Mouse (Mus musculus) neural tube, embryonic 11.5 days (tissue): ENCODE results near the gene Psmd12. TPM values are rescaled to one million over a fixed set of nuclear protein-coding genes. Genes with fewer than 3 reads are reported as not detected.

Experiments
- ATAC-seq: fragments of 200-750 bp; cut with Nextera tagmentation; 2 replicates; pipeline ENCODE4 v1.8.0; 2017; ENCODE audit warnings: moderate number of reproducible peaks, mild to moderate bottlenecking, moderate TSS enrichment, moderate library complexity; ENCODE audit not compliant: insufficient read depth, low FRiP score, low TSS enrichment
- DNase-seq: peaks from one replicate; pipeline ENCODE4 v3.0.0-alpha.2; 2015; ENCODE audit warnings: low spot score
- H3K27ac ChIP-seq: fragments of 300-500 bp; sonication (generic); 2 replicates; pipeline ENCODE4 v1.5.1; 2014; ENCODE audit warnings: low read depth, mild to moderate bottlenecking, low read length
- H3K27me3 ChIP-seq: fragments of 300-500 bp; sonication (generic); 2 replicates; pipeline ENCODE4 v1.6.1; 2014; ENCODE audit warnings: mild to moderate bottlenecking, low read length, mixed read lengths; ENCODE audit not compliant: control insufficient read depth, insufficient read depth
- H3K36me3 ChIP-seq: fragments of 300-500 bp; sonication (generic); 2 replicates; pipeline ENCODE4 v1.6.1; 2014; ENCODE audit warnings: mild to moderate bottlenecking, low read length, moderate library complexity, mixed read lengths; ENCODE audit not compliant: control insufficient read depth, insufficient read depth
- H3K4me1 ChIP-seq: fragments of 300-500 bp; sonication (generic); 2 replicates; pipeline ENCODE4 v1.6.1; 2014; ENCODE audit warnings: low read length, mixed read lengths; ENCODE audit not compliant: control insufficient read depth, insufficient read depth
- H3K4me2 ChIP-seq: fragments of 300-500 bp; sonication (generic); 2 replicates; pipeline ENCODE4 v1.6.1; 2014; ENCODE audit warnings: low read depth, mild to moderate bottlenecking, moderate library complexity
- H3K4me3 ChIP-seq: fragments of 300-500 bp; sonication (generic); 2 replicates; pipeline ENCODE4 v1.5.1; 2014; ENCODE audit warnings: low read depth, low read length
- H3K9ac ChIP-seq: fragments of 300-500 bp; sonication (generic); 2 replicates; pipeline ENCODE4 v1.6.1; 2014; ENCODE audit warnings: mild to moderate bottlenecking, low read length
- H3K9me3 ChIP-seq: fragments of 300-500 bp; sonication (generic); 2 replicates; pipeline ENCODE4 v1.6.1; 2016; ENCODE audit warnings: low read length; ENCODE audit not compliant: control insufficient read depth
- WGBS: fragments of 180-500 bp; shearing (Covaris S2); extraction: QIAGEN DNeasy Blood & Tissue Kit; methylation state at CpG from one replicate; pipeline ENCODE4 v1.1.7; 2014; 5-methylcytosine and 5-hydroxymethylcytosine counted together
- polyA plus RNA-seq: library from polyadenylated mRNA; unstranded; fragments of >200 nt; fragmentation: Nextera tagmentation; extraction: Ambion mirVana; gene quantifications from 2 replicates; pipeline ENCODE4 v1.2.1, GENCODE M21; 2014

The Psmd12 gene
- polyA plus RNA-seq, 1 experiment from 2014 or later: 228 TPM

DNA sequence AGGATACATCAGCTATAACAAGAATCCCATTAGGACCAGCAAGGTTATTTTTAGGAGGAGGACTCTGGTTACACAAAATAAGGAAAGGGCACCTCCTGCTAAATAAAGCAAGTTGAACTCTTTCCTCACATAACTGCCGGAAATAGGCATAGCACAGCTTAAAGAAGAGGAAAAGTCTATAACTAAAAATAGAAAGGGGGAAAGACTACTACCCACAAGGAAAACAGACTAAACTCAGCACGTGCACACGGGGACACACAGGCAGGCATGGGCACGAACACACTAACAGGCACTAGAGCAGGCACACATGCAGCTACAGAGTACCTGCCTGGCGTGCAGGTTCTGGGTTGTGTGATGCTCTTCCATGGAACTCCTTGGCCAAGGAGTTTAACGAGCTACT is 32.6 kb upstream of the Psmd12 start:
- 87% methylated on average over 6 of the region's 6 CpGs for WGBS

DNA sequence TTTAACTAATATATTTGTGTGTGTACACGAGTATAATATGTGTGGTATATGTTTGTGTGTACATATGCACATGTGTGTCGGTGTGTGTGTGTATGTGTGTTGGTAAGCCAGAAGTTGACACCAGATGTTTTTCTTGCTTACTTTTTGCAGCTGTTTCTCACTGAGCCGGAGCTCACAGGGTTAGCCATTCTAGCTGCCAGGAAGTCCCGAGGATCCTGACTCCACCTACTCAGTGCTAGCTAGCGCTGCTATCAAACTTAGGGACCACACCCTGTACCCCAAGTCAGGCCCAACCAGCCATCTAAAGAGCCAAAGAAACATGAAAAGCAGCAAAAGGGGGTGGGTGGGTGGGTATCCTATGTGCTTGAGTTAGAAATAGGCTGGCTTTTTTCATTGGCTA is 31.9 kb upstream of the Psmd12 start:
- no peaks in the 10 kb centered on the region for H3K27me3 ChIP-seq
- H3K9me3 ChIP-seq: no peaks in the 10 kb centered on the region
- H3K36me3 ChIP-seq: no peaks in the 10 kb centered on the region
- H3K4me1 ChIP-seq: no peaks in the 10 kb centered on the region
- H3K4me2 ChIP-seq: no peak overlapping the region
- ATAC-seq (no peak), DNase-seq (no peak)
- H3K9ac ChIP-seq: no peak overlapping the region
- H3K4me3 ChIP-seq: no peak overlapping the region
- 81% methylated on average over 5 of the region's 5 CpGs for WGBS
- H3K27ac ChIP-seq: no peak overlapping the region

More for the DNA sequence above, 32.6 kb upstream of the Psmd12 start:
- DNase-seq (no peak), ATAC-seq (no peak)
- Histone ChIP-seq H3K9ac (no peak overlapping the region), H3K4me1 (no peaks in the 10 kb centered on the region), H3K36me3 (no peaks in the 10 kb centered on the region), H3K4me3 (no peak overlapping the region), H3K27ac (no peak overlapping the region), H3K9me3 (no peaks in the 10 kb centered on the region), H3K4me2 (no peak overlapping the region), H3K27me3 (no peaks in the 10 kb centered on the region)

DNA sequence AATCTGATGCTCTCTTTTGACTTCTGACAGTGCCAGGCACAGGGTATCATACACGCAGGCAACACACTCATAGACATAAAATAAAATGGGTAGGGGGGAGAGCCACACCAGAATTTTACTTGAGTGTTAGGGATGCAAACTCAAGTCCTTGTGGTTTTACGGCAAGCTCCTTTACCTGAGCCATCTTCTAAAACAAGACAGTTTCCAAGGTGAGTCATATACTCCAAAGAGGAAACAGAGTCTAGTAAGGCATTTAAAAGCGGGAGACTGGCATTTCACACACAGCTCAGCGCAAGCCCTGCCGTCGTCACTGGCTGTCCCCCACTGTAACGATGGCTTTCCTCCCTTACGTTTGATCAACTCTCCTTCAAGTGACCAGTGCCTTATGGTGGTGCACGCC is 31.4 kb upstream of the Psmd12 start:
- Histone ChIP-seq H3K27me3 (no peaks in the 10 kb centered on the region), H3K4me2 (no peak overlapping the region), H3K4me3 (no peak overlapping the region), H3K36me3 (no peaks in the 10 kb centered on the region), H3K27ac (no peak overlapping the region), H3K4me1 (no peaks in the 10 kb centered on the region), H3K9ac (no peak overlapping the region), H3K9me3 (no peaks in the 10 kb centered on the region)
- DNase-seq (no peak), ATAC-seq (no peak)
- WGBS: 85% methylated on average over 9 of the region's 9 CpGs

DNA sequence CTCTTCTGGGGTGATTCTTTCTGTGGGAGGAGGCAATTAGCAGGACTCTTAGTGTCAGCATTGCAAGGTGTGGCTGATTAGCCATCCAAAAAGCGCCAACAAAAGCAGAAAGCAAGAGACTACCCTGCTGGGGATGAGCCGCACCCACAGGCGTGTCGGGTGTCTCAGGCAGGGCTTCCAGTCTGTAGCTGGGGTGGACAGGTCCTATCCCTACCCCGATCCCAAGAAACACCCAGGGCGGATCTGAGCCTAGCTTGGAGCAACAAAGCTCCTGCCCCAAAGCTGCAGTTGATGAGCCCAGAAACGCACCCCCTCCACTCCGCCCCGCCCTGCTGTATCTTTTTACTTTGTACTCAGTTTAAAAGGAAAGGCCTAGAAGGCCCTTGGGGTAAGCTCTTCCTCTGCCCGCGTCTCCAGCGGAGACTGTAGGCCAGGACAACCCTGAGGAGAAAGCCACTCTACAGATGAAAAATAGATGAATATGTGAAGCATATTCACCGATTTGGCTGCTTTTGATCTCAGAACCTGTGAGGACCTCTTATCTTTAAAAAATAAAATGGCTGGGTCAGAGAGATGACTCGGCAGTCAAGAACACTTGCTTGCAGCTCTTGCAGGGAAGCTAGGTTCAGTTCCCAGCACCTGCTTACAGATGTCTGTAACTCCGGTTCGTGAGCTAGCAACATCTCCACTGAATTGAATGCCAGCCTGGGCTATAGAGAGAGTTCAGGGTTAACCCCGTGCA is 29.9 kb upstream of the Psmd12 start:
- WGBS: 71% methylated on average over 17 of the region's 17 CpGs

DNA sequence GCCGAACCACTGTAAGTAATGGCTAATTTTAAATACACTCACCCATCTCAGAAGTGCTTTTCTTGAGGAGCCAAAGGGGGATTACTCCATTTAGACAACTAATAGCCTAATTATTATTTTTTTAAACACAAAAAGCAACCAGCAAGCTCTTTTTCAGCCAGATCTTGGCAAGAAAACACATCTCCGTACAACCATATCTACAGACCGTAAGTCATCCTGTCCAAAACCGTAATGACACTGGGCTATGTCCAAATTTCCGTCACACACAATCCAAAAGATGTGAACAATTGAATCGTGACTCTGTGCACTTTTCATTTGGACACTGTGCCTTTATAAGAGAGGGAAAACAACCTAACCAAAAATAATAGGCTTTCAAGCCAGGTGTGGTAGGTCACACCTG is 29.2 kb upstream of the Psmd12 start:
- Histone ChIP-seq H3K4me3 (no peak overlapping the region), H3K9me3 (no peaks in the 10 kb centered on the region), H3K36me3 (no peaks in the 10 kb centered on the region), H3K9ac (no peak overlapping the region), H3K4me1 (no peaks in the 10 kb centered on the region), H3K27me3 (no peaks in the 10 kb centered on the region), H3K4me2 (no peak overlapping the region), H3K27ac (no peak overlapping the region)
- WGBS: 90% methylated on average over 6 of the region's 6 CpGs
- DNase-seq (no peak), ATAC-seq (no peak)

More for the DNA sequence above, 29.9 kb upstream of the Psmd12 start:
- Histone ChIP-seq H3K27ac (no peak overlapping the region), H3K4me1 (no peaks in the 10 kb centered on the region), H3K36me3 (no peaks in the 10 kb centered on the region), H3K4me3 (no peak overlapping the region), H3K9ac (no peak overlapping the region), H3K27me3 (no peaks in the 10 kb centered on the region), H3K4me2 (no peak overlapping the region), H3K9me3 (no peaks in the 10 kb centered on the region)
- DNase-seq (no peak), ATAC-seq (no peak)

DNA sequence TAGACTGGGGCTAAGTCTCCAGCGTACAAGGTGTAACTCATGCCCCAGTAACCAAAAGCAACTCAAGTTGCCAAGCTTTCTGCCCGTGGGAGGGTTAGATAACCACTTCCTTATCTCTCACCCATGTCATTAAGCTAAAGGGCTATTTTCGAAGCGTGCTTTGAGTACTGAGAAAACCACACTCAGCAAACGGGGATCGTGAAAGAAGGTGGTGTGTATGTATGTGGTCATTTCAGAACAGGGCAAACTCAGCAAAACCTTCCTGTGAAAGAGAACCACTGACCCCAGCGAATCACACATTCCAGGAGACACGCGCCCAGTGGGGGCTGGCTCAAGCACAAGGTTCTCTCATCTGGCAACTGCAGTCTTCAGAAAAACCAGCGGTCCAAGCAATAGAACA is 28.2 kb upstream of the Psmd12 start:
- no peak overlapping the region for H3K4me2 ChIP-seq
- H3K9me3 ChIP-seq: no peaks in the 10 kb centered on the region
- no peaks in the 10 kb centered on the region for H3K36me3 ChIP-seq
- no peaks in the 10 kb centered on the region for H3K4me1 ChIP-seq
- WGBS: 88% methylated on average over 10 of the region's 10 CpGs
- H3K27ac ChIP-seq: no peak overlapping the region
- no peaks in the 10 kb centered on the region for H3K27me3 ChIP-seq
- DNase-seq (no peak), ATAC-seq (no peak)
- no peak overlapping the region for H3K9ac ChIP-seq
- no peak overlapping the region for H3K4me3 ChIP-seq

DNA sequence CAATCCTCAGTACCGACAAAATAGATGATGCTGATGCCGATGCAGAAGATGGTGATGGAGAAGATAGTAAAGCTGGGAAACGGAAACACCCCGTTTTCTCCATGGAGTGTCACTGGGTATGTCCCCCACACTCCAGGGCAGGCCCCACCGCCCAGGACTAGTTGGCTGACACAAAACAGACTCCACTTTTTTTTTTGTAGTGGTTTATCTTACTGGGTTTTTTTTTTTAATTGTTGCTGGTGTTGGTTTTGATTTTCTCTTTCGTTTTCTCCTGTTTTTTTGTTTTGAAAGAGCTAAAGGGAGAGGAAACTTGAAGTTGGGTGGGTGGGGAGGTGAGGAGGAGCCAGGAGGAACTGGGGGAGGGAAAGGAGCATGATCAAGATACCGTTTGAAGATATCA is 27.2 kb upstream of the Psmd12 start:
- no peak for ATAC-seq
- Histone ChIP-seq H3K27ac (no peak overlapping the region), H3K4me2 (no peak overlapping the region), H3K9ac (no peak overlapping the region), H3K4me1 (no peaks in the 10 kb centered on the region), H3K27me3 (no peaks in the 10 kb centered on the region), H3K9me3 (no peaks in the 10 kb centered on the region), H3K4me3 (no peak overlapping the region), H3K36me3 (no peaks in the 10 kb centered on the region)
- DNase-seq: no peak
- WGBS: 93% methylated on average over 7 of the region's 7 CpGs

DNA sequence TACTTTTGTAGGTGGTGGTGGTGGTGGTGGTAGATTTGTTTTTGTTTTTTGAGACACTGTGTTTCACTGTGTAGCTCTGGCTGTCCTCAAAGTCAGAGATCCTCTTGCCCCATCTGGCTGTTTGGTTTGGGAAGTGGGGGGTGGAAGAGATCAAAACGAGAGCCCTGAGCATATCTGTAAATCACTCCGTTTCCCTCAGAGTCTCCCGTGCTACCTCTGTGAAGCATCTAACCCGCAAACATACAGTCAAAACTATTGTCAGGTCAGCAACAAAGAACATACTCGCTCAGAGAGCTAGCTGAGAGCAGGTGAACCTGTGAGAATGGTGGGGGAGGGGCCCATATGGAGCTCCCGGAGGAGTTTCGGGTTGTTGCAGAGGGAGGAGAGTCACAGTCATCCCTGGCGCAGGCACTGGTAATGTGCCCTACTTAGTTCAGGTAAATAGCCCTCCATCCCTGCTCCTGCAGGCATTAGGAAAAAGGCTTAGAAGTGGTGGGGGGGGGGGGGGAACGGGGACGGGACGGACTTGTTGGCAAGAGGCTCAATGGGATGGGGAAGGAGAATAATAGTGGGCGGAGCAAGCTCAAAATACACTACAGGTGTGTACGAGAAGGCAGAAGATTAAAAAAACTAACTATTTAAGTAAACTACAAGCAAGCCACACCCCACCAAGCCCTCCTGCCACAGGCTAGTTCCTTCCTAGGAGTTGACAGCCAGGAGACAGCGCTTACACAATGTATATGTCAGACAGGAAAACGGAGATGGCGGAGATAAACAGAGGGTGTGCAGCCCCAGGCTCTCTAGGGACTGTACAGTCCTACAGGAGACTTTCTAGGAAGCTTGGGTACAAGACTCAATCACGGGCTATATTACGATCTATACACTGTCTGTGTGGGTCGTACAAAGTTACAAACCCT is 24.5 kb upstream of the Psmd12 start:
- H3K9ac ChIP-seq: no peak overlapping the region
- 61% methylated on average over 19 of the region's 19 CpGs for WGBS
- DNase-seq (no peak), ATAC-seq (no peak)
- no peak overlapping the region for H3K4me3 ChIP-seq
- H3K9me3 ChIP-seq: no peaks in the 10 kb centered on the region
- no peak overlapping the region for H3K27ac ChIP-seq
- H3K27me3 ChIP-seq: no peaks in the 10 kb centered on the region
- no peaks in the 10 kb centered on the region for H3K36me3 ChIP-seq
- H3K4me2 ChIP-seq: no peak overlapping the region
- no peaks in the 10 kb centered on the region for H3K4me1 ChIP-seq

DNA sequence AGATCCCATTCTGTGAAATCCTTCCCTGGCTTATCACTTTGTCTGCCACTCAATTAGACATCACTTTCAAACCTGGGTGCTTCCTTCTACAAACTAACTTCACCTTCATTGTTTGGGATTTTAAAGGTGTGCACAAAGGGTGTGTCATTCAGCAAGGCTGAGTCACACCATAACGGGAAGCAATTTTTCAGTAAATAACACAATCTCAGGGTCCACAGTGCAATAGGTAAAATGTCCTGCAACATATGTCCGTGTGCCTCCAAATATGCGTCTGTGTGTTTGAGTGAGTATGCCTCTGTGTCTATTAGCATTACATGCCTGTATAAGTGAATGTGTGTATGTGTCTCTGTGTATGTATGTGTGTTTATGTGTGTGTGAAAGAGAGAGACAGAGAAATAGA is 22.0 kb upstream of the Psmd12 start:
- no peaks in the 10 kb centered on the region for H3K9me3 ChIP-seq
- no peak for DNase-seq
- H3K27ac ChIP-seq: no peak overlapping the region
- no peaks in the 10 kb centered on the region for H3K27me3 ChIP-seq
- no peaks in the 10 kb centered on the region for H3K4me1 ChIP-seq
- ATAC-seq: no peak
- no peak overlapping the region for H3K4me2 ChIP-seq
- WGBS: 95% methylated on average over 3 of the region's 3 CpGs
- no peak overlapping the region for H3K4me3 ChIP-seq
- H3K36me3 ChIP-seq: no peaks in the 10 kb centered on the region
- H3K9ac ChIP-seq: no peak overlapping the region
